In genomic region chr10:77456507-77456906, GRCm38 (mm10) we compare ENCODE assay signal across 9 mouse cellular contexts. TPM values are rescaled to one million over a fixed set of nuclear protein-coding genes. Genes with fewer than 3 reads are reported as not detected.
DNase-seq lines count a peak whose midpoint lies in the region; TF ChIP-seq lines count a peak whose summit lies in the region.
"Had no signal": no experiment of that assay in that cellular context is flagged by ENCODE, and none has a peak within 500 bp of the region (broad histone marks: within the 10 kb centered on the region; RNA-seq: fewer than 3 reads in every experiment).

No protein-coding gene starts in this region.

- H3K27me3 ChIP-seq in heart, adult 2 months (ENCODE audit: control insufficient read depth, insufficient read depth, low read length) = no peaks in the 10 kb centered on the region
- no peaks in the 10 kb centered on the region for H3K27me3 ChIP-seq in limb, embryonic 10.5 days (ENCODE audit: low read depth, poor library complexity, severe bottlenecking)
- H3K27me3 ChIP-seq: midbrain, embryonic 12.5 days had no signal

- intact Hi-C loops in heart, adult 2 months (cut with DNase I) = no loop called here

- peak overlapping the region; percentile 16; the same call in 1 of the 2 replicates for H3K9ac ChIP-seq in heart, adult 2 months (ENCODE audit: low read depth, low read length)
- H3K9ac ChIP-seq: midbrain, embryonic 12.5 days had no signal

- no peak for TF ChIP-seq POLR2A in lung, adult 2 months (IDR thresholded peaks at IDR 0.05; ENCODE audit: borderline replicate concordance, extremely low read depth, low read depth, low read length)
- TF ChIP-seq POLR2A in heart, adult 2 months (IDR thresholded peaks at IDR 0.05; ENCODE audit: insufficient read depth, low read depth, low read length) = peak; percentile 42; the same call in 1 of the 2 replicates

- no peaks in the 10 kb centered on the region for H3K4me1 ChIP-seq in lung, adult 2 months (ENCODE audit: control insufficient read depth, insufficient read depth, low read length)
- H3K4me1 ChIP-seq in brown adipose tissue, adult 24 weeks (ENCODE audit: control insufficient read depth, insufficient read depth, insufficient read length, low read length) = peaks cover 20% of the 10 kb centered on the region
- peaks cover 15% of the 10 kb centered on the region for H3K4me1 ChIP-seq in heart, adult 2 months (ENCODE audit: control insufficient read depth, insufficient read depth, low read length)
- H3K4me1 ChIP-seq in limb, embryonic 10.5 days = no peaks in the 10 kb centered on the region
- H3K4me1 ChIP-seq: midbrain, embryonic 12.5 days had no signal

- H3K9me3 ChIP-seq in limb, embryonic 10.5 days (replicated peaks) = no peaks in the 10 kb centered on the region
- H3K9me3 ChIP-seq: midbrain, embryonic 12.5 days had no signal

- H3K27ac ChIP-seq in brown adipose tissue, adult 24 weeks (replicated peaks; ENCODE audit: low read depth, low read length) = peak overlapping the region; percentile 90
- peak overlapping the region; percentile 86 for H3K27ac ChIP-seq in heart, adult 2 months
- H3K27ac ChIP-seq in limb, embryonic 10.5 days = 0 out of 2 replicates have a peak overlapping the region, but pooled peaks have one; percentile 1
- H3K27ac ChIP-seq: midbrain, embryonic 12.5 days had no signal

- no peak overlapping the region for H3K4me3 ChIP-seq in lung, adult 2 months (replicated peaks; ENCODE audit: extremely low read depth, low read depth, low read length)
- H3K4me3 ChIP-seq in brown adipose tissue, adult 24 weeks (ENCODE audit: insufficient read depth, low read depth, low read length) = no peak overlapping the region
- no peak overlapping the region for H3K4me3 ChIP-seq in heart, adult 2 months
- H3K4me3 ChIP-seq in limb, embryonic 10.5 days = no peak overlapping the region
- H3K4me3 ChIP-seq: midbrain, embryonic 12.5 days had no signal

- no peak for TF ChIP-seq CTCF in lung, adult 2 months (IDR thresholded peaks at IDR 0.05; ENCODE audit: insufficient read depth, low read length)
- no peak for TF ChIP-seq CTCF in heart, adult 2 months (IDR thresholded peaks at IDR 0.05)

- no peak for TF ChIP-seq EP300 in heart, adult 2 months (IDR thresholded peaks at IDR 0.05; ENCODE audit: insufficient read depth, low read depth, low read length)

- no peaks in the 10 kb centered on the region for H3K79me2 ChIP-seq in heart, adult 2 months (replicated peaks; ENCODE audit: control insufficient read depth, insufficient read depth, low read length)

- H3K36me3 ChIP-seq in heart, adult 2 months (ENCODE audit: control insufficient read depth, insufficient read depth, low read length) = no peaks in the 10 kb centered on the region; the same call in 1 of the 2 replicates
- H3K36me3 ChIP-seq in limb, embryonic 10.5 days = no peaks in the 10 kb centered on the region
- H3K36me3 ChIP-seq: midbrain, embryonic 12.5 days had no signal

- DNase-seq in lung, postnatal 10 days = peak; percentile 51
- no peak for DNase-seq in lung, adult 2 months
- peak; percentile 56 to 78 for DNase-seq in heart, adult 2 months
- no peak for DNase-seq in limb, embryonic 10.5 days (ENCODE audit: low spot score)
- DNase-seq in kidney, adult 9 months = no peak
- DNase-seq in left cerebral cortex, adult 9 months (ENCODE audit: low spot score in 2 of 2) = no peak
- DNase-seq in left cerebral cortex, adult 18-20 months (ENCODE audit: low spot score in 2 of 2) = no peak

- WGBS in lung, adult 2 months = 69% methylated on average over 7 of the region's 7 CpGs
- WGBS in heart, adult 2 months = 60% methylated on average over 7 of the region's 7 CpGs
- 65% methylated on average over 7 of the region's 7 CpGs for WGBS in limb, embryonic 10.5 days

RNA-seq across cellular contexts. Expression of gene Adarb1, which starts 38.4 kb away (rescaled TPM):
- 29.9 and 35.0 TPM in 2 replicates for polyA plus RNA-seq in lung, adult 2 months (2012; rRNA removed)
- polyA plus RNA-seq in brown adipose tissue, adult 24 weeks (2012; ENCODE audit: insufficient read depth, insufficient read length, missing spikeins) = 4.0 and 4.4 TPM in 2 replicates
- 10 to 100 TPM; 17.1 to 17.2 TPM for total RNA-seq in heart, adult 2 months (2021)
- 11.4 and 17.2 TPM in 2 replicates for polyA plus RNA-seq in heart, adult 2 months (2012; rRNA removed)
- 4.9 and 5.0 TPM in 2 replicates for polyA plus RNA-seq in limb, embryonic 10.5 days (2016; fragmentation: Nextera tagmentation; extraction: Ambion mirVana)
- 100 to 1,000 TPM; 121 to 144 TPM for total RNA-seq in left cerebral cortex, adult 18-20 months (2021)

RNA-seq across cellular contexts. Expression of gene Fam207a, which starts 59.1 kb away (rescaled TPM):
- 24.6 and 24.7 TPM in 2 replicates for polyA plus RNA-seq in lung, adult 2 months (2012; rRNA removed)
- 5.4 and 11.1 TPM in 2 replicates for polyA plus RNA-seq in brown adipose tissue, adult 24 weeks (2012; ENCODE audit: insufficient read depth, insufficient read length, missing spikeins)
- total RNA-seq in heart, adult 2 months (2021) = 10 to 100 TPM in 1 of 2 experiments, 1 to 10 TPM in 1; 8.2 to 10.3 TPM
- 10.4 and 11.1 TPM in 2 replicates for polyA plus RNA-seq in heart, adult 2 months (2012; rRNA removed)
- 51.0 and 51.8 TPM in 2 replicates for polyA plus RNA-seq in limb, embryonic 10.5 days (2016; fragmentation: Nextera tagmentation; extraction: Ambion mirVana)
- total RNA-seq in left cerebral cortex, adult 18-20 months (2021) = 10 to 100 TPM; 34.7 to 35.8 TPM

Comparison
In these comparisons a context has a peak if more than half of its experiments do, and no peak if none do; other contexts are left out.
1. DNase-seq: peak in lung, postnatal 10 days (single experiment) and heart, adult 2 months (2 of 2); none in lung, adult 2 months (single experiment), limb, embryonic 10.5 days (single experiment), kidney, adult 9 months (single experiment), left cerebral cortex, adult 9 months (0 of 2) and left cerebral cortex, adult 18-20 months (0 of 2).
2. H3K27ac ChIP-seq: peak in every context shown above with its lines; median percentile 90 in brown adipose tissue, adult 24 weeks; 86 in heart, adult 2 months; 1 in limb, embryonic 10.5 days.